Mouse (Mus musculus) hindbrain, postnatal 0 days (tissue): ENCODE data around the gene B4galt3. TPM values are rescaled to one million over a fixed set of nuclear protein-coding genes. Genes with fewer than 3 reads are reported as not detected.
"Not testable (repeated sequence)": the region's sequence is repeated elsewhere in the genome, so short reads cannot be mapped to it uniquely, and the experiment has no call there.

Experiments
- ATAC-seq: fragments of 200-750 bp; cut with Nextera tagmentation; 2 replicates; pipeline ENCODE4 v1.8.0; 2017; ENCODE audit warnings: mild to moderate bottlenecking, moderate TSS enrichment, moderate library complexity
- DNase-seq: peaks from one replicate; pipeline ENCODE4 v3.0.0-alpha.2; 2015; ENCODE audit warnings: low spot score
- H3K27ac ChIP-seq: fragments of 300-500 bp; sonication (generic); 2 replicates; pipeline ENCODE4 v1.5.1; 2014; ENCODE audit warnings: mild to moderate bottlenecking
- H3K27me3 ChIP-seq: fragments of 300-500 bp; sonication (generic); 2 replicates; pipeline ENCODE4 v1.6.1; 2014; ENCODE audit warnings: low read length, mixed read lengths; ENCODE audit not compliant: insufficient read depth
- H3K36me3 ChIP-seq: fragments of 300-500 bp; sonication (generic); 2 replicates; pipeline ENCODE4 v1.6.1; 2014; ENCODE audit warnings: low read length, mixed read lengths; ENCODE audit not compliant: insufficient read depth
- H3K4me1 ChIP-seq: fragments of 300-500 bp; sonication (generic); 2 replicates; pipeline ENCODE4 v1.6.1; 2014; ENCODE audit warnings: antibody characterized with exemption, low read length, mixed read lengths; ENCODE audit not compliant: insufficient read depth
- H3K4me2 ChIP-seq: fragments of 300-500 bp; sonication (generic); 2 replicates; pipeline ENCODE4 v1.6.1; 2014; ENCODE audit warnings: low read depth, mild to moderate bottlenecking, low read length, moderate library complexity, mixed read lengths
- H3K4me3 ChIP-seq: fragments of 300-500 bp; sonication (generic); 2 replicates; pipeline ENCODE4 v1.5.1; 2014; ENCODE audit warnings: low read length
- H3K9ac ChIP-seq: fragments of 300-500 bp; sonication (generic); replicated peaks from 2 replicates; pipeline ENCODE4 v1.6.1; 2014; ENCODE audit warnings: mild to moderate bottlenecking, low read length, moderate library complexity, mixed read lengths
- H3K9me3 ChIP-seq: fragments of 300-500 bp; sonication (generic); 2 replicates; pipeline ENCODE4 v1.6.1; 2016; ENCODE audit warnings: low read length, mixed read lengths
- CTCF ChIP-seq: IDR thresholded peaks from 2 replicates; pipeline ENCODE4 v1.5.1; 2016; ENCODE audit warnings: antibody characterized with exemption, control low read depth, low read depth
- WGBS: fragments of 180-500 bp; shearing (Covaris S2); extraction: QIAGEN DNeasy Blood & Tissue Kit; methylation state at CpG from one replicate; pipeline ENCODE4 v1.1.7; 2014; 5-methylcytosine and 5-hydroxymethylcytosine counted together
- polyA plus RNA-seq: library from polyadenylated mRNA; unstranded; fragments of >200 nt; fragmentation: Nextera tagmentation; extraction: Ambion mirVana; gene quantifications from 2 replicates; pipeline ENCODE4 v1.2.1, GENCODE M21; 2015
- total RNA-seq: library from RNA; depleted of rRNA; stranded (reverse); fragments of >200 nt; gene quantifications from 2 replicates; pipeline ENCODE4 v1.2.3, GENCODE M21; 2014

The B4galt3 gene
- total and polyA plus RNA-seq, 2 experiments from 2014 or later, result 80.5 to 91.9 TPM

GRCm38 (mm10) chr1:171298226-171298625 lies 28.1 kb downstream of the B4galt3 start:
- Histone ChIP-seq H3K4me3 (no peak overlapping the region), H3K4me2 (no peak overlapping the region), H3K9me3 (no peaks in the 10 kb centered on the region), H3K27ac (no peak overlapping the region), H3K36me3 (no peaks in the 10 kb centered on the region), H3K27me3 (no peaks in the 10 kb centered on the region), H3K9ac (no peak overlapping the region), H3K4me1 (0 out of 2 replicates have a peak, but pooled peaks cover 3% of the 10 kb centered on the region)
- WGBS, result 67% methylated on average over 3 of the region's 3 CpGs
- DNase-seq, result no peak
- ATAC-seq, result no peak
- no peak for TF ChIP-seq CTCF

- not testable (repeated sequence) for H3K27ac ChIP-seq, ATAC-seq, H3K4me1 ChIP-seq, H3K4me3 ChIP-seq, H3K4me2 ChIP-seq, H3K9me3 ChIP-seq, H3K36me3 ChIP-seq, H3K27me3 ChIP-seq, H3K9ac ChIP-seq, DNase-seq
- WGBS, result 75% methylated on average over 5 of the region's 5 CpGs
Observed at GRCm38 (mm10) chr1:171306157-171306556, 36.0 kb downstream of the B4galt3 start.

DNA sequence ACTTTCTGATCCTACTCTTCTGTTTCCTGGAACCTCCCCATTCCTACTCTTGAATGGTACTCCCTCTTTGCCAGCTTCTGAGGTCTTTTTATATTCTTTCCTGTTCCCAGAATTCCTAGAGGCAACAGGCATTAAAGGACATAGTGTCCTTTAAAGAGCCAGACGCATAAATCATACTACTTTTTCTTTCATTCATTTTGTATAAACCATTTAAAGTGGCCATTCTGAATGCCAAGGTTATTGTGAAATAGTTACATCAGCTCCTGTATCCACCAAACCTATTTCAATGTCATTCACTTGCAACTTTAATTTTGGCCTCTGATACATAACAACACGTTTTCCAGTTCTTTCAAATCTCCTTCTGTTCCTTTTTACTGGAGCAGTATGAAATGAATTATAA lies 39.2 kb downstream of the B4galt3 start:
- Histone ChIP-seq H3K9ac (no peak overlapping the region), H3K27me3 (no peaks in the 10 kb centered on the region), H3K4me3 (no peak overlapping the region), H3K9me3 (no peaks in the 10 kb centered on the region), H3K36me3 (no peaks in the 10 kb centered on the region), H3K27ac (no peak overlapping the region), H3K4me2 (no peak overlapping the region), H3K4me1 (no peaks in the 10 kb centered on the region)
- TF ChIP-seq CTCF, result no peak
- DNase-seq (no peak), ATAC-seq (no peak)
- 68% methylated on average over 2 of the region's 2 CpGs for WGBS

DNA sequence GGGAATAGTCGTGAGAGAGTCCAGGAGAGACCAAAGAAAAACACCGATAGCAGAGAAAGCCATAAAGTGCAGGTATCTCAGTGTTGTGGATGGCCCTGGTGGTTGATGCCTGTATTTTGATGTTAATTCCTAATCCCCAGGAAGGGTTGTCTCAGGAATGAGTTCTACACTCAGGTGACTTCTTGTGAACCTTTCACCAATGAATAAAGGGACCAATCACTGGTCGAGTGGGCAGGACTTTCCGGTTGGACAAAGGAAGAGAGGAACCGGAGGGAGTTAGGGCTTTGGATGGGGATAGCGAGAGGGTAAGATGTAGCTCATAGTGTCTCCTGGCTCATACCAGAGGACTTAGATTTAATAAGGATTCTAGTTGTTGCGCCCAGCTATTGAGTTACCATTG lies 49.6 kb downstream of the B4galt3 start:
- ATAC-seq (no peak; the same call in 1 of the 2 replicates), DNase-seq (no peak)
- WGBS, result 20% methylated on average over 7 of the region's 7 CpGs
- H3K9ac ChIP-seq, result no peak overlapping the region
- no peak overlapping the region for H3K27ac ChIP-seq
- no peaks in the 10 kb centered on the region for H3K9me3 ChIP-seq
- H3K4me2 ChIP-seq, result peak overlapping the region; percentile 13; the same call in 1 of the 2 replicates
- no peaks in the 10 kb centered on the region for H3K27me3 ChIP-seq
- H3K4me3 ChIP-seq, result no peak overlapping the region
- no peaks in the 10 kb centered on the region for H3K36me3 ChIP-seq
- no peak for TF ChIP-seq CTCF
- H3K4me1 ChIP-seq, result no peaks in the 10 kb centered on the region

DNA sequence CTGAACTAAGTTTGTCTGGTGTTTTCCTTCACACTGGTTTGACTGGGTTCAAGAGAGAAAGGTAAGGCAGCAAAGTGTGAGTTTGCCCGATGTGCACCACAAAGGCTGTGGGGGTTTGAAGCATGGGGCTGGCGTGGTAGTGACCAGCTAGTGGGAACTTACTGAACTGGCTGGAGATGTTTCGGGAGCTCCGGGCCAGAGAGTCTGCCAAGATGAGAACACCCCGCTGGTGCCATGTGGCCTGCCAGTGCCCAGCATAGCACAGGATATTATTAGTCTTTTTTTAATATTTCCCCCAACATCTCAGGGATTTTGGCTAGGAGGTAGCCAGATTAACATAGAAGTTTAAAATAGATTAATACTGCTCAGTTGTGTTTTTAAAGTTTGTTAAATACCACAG lies 50.0 kb downstream of the B4galt3 start:
- DNase-seq, result no peak
- Histone ChIP-seq H3K4me2 (peak overlapping the region; percentile 13; the same call in 1 of the 2 replicates), H3K27ac (no peak overlapping the region), H3K27me3 (no peaks in the 10 kb centered on the region), H3K9me3 (no peaks in the 10 kb centered on the region), H3K36me3 (no peaks in the 10 kb centered on the region), H3K4me1 (no peaks in the 10 kb centered on the region), H3K4me3 (no peak overlapping the region), H3K9ac (no peak overlapping the region)
- no peak for TF ChIP-seq CTCF
- WGBS, result 15% methylated on average over 5 of the region's 5 CpGs
- ATAC-seq, result no peak

DNA sequence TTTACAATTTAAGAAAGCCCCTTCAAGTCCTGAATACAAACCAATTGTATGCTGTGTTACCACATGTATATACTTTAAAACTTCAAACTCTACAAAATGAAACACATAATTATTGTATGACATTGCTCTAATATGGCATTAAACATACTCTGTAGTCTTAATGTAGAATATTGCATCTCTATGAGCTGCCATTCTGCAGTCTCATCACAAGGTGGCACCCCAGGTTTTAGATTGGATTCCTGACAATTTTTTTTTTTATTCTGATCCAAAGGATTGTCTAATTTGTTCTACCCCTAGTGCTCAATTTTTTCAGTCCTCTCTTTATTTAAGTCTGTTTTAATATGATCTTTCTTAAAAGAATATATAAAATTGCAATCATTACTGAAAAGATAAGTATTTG lies 51.3 kb downstream of the B4galt3 start:
- H3K9me3 ChIP-seq, result no peaks in the 10 kb centered on the region
- H3K9ac ChIP-seq, result no peak overlapping the region
- H3K27ac ChIP-seq, result no peak overlapping the region
- TF ChIP-seq CTCF, result peak; percentile 72
- H3K4me3 ChIP-seq, result no peak overlapping the region
- H3K4me1 ChIP-seq, result no peaks in the 10 kb centered on the region
- DNase-seq, result peak; percentile 59
- H3K36me3 ChIP-seq, result no peaks in the 10 kb centered on the region
- H3K27me3 ChIP-seq, result no peaks in the 10 kb centered on the region
- ATAC-seq, result no peak
- no peak overlapping the region for H3K4me2 ChIP-seq

- ATAC-seq, result no peak; the same call in 1 of the 2 replicates
- 83% methylated on average over 1 of the region's 1 CpGs for WGBS
- Histone ChIP-seq H3K27ac (no peak overlapping the region), H3K4me3 (no peak overlapping the region), H3K4me1 (no peaks in the 10 kb centered on the region), H3K9ac (no peak overlapping the region), H3K36me3 (no peaks in the 10 kb centered on the region), H3K9me3 (no peaks in the 10 kb centered on the region), H3K4me2 (no peak overlapping the region), H3K27me3 (no peaks in the 10 kb centered on the region)
- no peak for DNase-seq
- no peak for TF ChIP-seq CTCF
Observed at GRCm38 (mm10) chr1:171322012-171322411, 51.9 kb downstream of the B4galt3 start.
